Mouse (Mus musculus): ENCODE measurements around the gene Nck2. TPM values are rescaled to one million over a fixed set of nuclear protein-coding genes. Genes with fewer than 3 reads are reported as not detected.
A peak's percentile ranks its signal among the peaks of the same experiment; 100 is the strongest.

Nck2 gene
- polyA plus RNA-seq, 1 experiment from 2014 or later = 23.4 TPM

DNA sequence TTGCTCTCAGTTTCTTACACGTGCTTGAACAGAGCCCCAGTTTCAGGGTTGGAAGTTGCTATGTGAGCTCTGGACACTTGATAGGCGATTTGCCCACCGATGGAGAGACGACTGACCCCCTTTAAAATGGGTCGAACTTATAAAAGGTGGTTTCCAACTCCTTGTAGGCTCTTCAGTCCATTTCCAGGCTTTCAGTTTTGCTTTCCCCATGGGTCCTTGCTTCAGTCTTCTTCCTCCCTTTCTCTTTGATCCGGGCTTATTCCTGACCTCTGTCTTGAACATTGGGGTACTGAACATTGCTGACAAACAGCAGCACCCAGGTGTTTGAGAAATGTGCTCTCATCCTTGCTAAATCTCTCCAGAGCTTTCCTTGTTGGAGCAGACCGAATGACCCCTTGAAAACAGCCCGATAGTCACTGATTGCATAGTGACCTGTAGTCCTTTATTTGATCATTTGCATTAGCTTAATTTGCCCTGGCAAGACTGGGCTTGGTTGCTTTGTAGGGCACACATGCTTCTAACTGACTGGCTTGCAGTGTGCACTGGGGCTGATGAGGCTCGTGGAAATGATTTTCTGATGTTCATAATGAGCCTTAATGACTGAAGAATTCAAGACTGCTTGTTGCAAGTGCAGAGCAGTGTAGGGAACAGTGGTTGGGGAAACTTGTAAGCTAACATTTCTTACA is 3.4 kb downstream of the Nck2 start:
- no peak overlapping the region for H3K27ac ChIP-seq
- H3K36me3 ChIP-seq (ENCODE audit: inconsistent target) = no peaks in the 10 kb centered on the region
- H3K79me2 ChIP-seq (ENCODE audit: inconsistent target) = peaks cover 65% of the 10 kb centered on the region
- 58% methylated on average over 9 of the region's 9 CpGs for WGBS (ENCODE audit: missing documents)
- H3K4me3 ChIP-seq (ENCODE audit: inconsistent target) = peak overlapping the region; percentile 75; the same call in 1 of the 2 replicates

DNA sequence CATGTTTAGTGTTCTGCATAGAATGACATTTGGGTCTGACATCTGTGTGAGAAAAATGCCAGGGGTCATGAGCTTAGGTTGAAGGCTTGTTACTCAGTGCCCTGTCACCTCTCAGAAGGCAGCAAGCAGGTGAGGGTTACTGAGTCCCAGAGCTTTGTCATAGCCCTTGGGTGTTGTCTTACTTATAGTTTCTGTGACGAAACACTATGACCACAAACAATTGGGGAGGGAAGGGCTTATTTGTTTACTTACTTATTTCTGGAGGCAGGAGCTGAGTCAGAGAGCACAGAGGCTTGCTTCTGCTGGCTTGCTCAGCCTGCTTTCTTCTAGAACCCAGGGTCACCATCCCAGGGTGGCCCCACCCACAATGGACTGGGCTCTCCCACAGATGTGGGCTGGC is 6.4 kb downstream of the Nck2 start:
- WGBS (ENCODE audit: missing documents) = 75% methylated on average over 1 of the region's 1 CpGs
- peaks cover 95% of the 10 kb centered on the region for H3K79me2 ChIP-seq (ENCODE audit: inconsistent target)
- H3K27ac ChIP-seq = no peak overlapping the region
- H3K36me3 ChIP-seq (ENCODE audit: inconsistent target) = no peaks in the 10 kb centered on the region
- no peak overlapping the region for H3K4me3 ChIP-seq (ENCODE audit: inconsistent target)

GRCm38 (mm10) chr1:43453683-43454082 is 9.3 kb downstream of the Nck2 start:
- Histone ChIP-seq H3K27ac (no peak overlapping the region), H3K36me3 (ENCODE audit: inconsistent target) (no peaks in the 10 kb centered on the region), H3K79me2 (ENCODE audit: inconsistent target) (peaks cover 100% of the 10 kb centered on the region), H3K4me3 (ENCODE audit: inconsistent target) (no peak overlapping the region)
- 90% methylated on average over 3 of the region's 3 CpGs for WGBS (ENCODE audit: missing documents)

DNA sequence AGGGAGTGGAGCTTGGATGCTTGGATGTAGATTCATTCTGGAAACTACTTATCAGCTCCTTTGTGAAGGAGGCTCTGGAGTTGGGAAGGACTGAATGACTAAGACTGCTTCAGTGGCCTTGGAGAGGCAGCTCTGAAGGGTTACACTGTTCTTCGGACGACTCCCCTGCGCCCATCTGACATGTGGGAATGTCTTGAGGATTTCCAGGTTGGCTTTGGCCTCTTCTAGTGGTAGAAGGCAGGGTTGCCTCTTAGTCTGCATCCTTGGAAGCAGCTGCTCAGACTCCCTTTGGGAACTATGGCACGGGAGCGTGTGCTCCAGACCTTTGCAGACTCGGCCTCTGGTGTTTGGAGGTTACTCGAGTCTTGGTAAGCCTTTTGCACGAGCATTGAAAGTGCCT is 10.4 kb downstream of the Nck2 start:
- WGBS (ENCODE audit: missing documents) = 98% methylated on average over 6 of the region's 8 CpGs
- no peaks in the 10 kb centered on the region for H3K36me3 ChIP-seq (ENCODE audit: inconsistent target)
- peaks cover 100% of the 10 kb centered on the region for H3K79me2 ChIP-seq (ENCODE audit: inconsistent target)
- H3K27ac ChIP-seq = no peak overlapping the region
- H3K4me3 ChIP-seq (ENCODE audit: inconsistent target) = no peak overlapping the region

DNA sequence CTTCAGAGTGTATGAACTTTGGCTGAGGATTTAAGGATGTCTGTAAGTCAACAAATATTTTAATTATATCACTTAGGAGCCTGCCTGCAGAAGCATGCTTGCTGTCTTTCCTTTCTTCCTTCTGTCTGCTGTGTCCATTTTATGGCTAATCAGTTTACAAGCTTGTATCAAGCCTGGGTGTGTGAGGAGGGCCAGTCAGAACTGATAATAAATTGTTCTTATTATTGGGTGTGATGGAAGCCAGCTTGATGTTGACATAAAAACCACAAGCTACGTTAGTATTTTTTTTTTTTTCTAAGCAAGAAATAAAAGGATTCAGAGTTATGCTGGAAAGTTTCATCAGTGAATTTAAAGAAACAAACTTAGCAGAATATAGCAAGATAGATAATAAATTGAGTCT is 10.8 kb downstream of the Nck2 start:
- Histone ChIP-seq H3K27ac (no peak overlapping the region), H3K36me3 (ENCODE audit: inconsistent target) (no peaks in the 10 kb centered on the region), H3K79me2 (ENCODE audit: inconsistent target) (peaks cover 100% of the 10 kb centered on the region), H3K4me3 (ENCODE audit: inconsistent target) (no peak overlapping the region)
- WGBS (ENCODE audit: missing documents) = 33% methylated on average over 1 of the region's 1 CpGs

DNA sequence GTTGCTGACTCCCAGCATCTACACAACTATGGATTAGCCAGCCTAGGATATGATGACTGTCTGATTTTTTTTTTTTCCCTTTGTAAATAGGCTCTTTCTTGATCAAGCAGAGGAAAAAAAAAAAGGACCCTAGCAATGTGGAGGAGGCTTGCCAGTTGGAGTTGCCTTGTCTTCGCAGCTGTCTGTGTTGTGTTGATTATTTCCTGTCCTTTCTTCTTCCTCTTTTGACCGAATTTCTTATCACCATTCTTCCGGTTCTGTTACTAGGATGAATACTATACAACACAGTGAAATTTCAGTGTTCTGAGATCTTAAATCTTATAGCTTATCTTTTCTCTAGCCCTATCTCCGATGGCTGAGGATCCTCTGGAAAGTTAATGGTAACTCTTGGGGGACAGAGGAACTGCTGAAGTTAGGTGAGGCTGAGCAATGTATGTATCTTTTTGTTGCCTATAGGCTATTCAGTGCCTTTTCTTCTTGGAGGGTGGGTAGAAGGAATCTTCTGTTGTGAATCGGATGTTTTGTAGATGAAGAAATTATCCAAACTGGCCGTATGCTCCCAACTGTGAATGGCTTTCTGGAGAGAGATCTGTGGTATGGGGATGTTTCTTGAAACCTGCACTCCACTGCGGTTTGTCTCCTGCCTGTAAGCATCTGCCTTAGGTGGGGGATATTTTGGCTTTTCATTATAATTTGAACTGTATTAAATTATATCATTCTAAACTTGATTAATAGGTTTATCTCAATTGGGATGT is 12.8 kb downstream of the Nck2 start:
- Histone ChIP-seq H3K27ac (no peak overlapping the region), H3K79me2 (ENCODE audit: inconsistent target) (peaks cover 100% of the 10 kb centered on the region), H3K4me3 (ENCODE audit: inconsistent target) (no peak overlapping the region), H3K36me3 (ENCODE audit: inconsistent target) (no peaks in the 10 kb centered on the region; the same call in 1 of the 2 replicates)
- 69% methylated on average over 5 of the region's 7 CpGs for WGBS (ENCODE audit: missing documents)

DNA sequence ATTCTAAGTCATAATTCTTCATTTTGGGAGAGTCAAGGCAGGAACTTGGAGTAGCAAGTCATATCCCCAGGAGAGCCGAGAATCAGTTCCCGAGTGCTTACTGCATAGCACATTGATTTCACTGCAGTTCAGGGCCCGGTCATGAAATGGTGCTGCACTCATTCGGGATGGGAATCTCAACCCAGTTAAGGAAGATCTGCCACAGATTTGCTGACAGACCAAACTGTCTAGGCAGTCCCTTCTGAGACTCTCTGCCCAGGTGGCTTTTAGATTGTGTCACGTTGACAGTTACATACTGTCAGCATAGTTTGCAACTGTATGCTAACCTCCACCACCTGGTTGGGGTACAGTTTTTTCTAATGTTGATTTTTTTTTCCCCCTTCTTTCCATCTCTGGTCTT is 16.1 kb downstream of the Nck2 start:
- Histone ChIP-seq H3K4me3 (ENCODE audit: inconsistent target) (no peak overlapping the region), H3K36me3 (ENCODE audit: inconsistent target) (no peaks in the 10 kb centered on the region; the same call in 1 of the 2 replicates), H3K27ac (no peak overlapping the region), H3K79me2 (ENCODE audit: inconsistent target) (peaks cover 93% of the 10 kb centered on the region)
- 94% methylated on average over 5 of the region's 5 CpGs for WGBS (ENCODE audit: missing documents)

- Histone ChIP-seq H3K79me2 (ENCODE audit: inconsistent target) (peaks cover 92% of the 10 kb centered on the region), H3K27ac (peak overlapping the region; percentile 87), H3K36me3 (ENCODE audit: inconsistent target) (no peaks in the 10 kb centered on the region; the same call in 1 of the 2 replicates), H3K4me3 (ENCODE audit: inconsistent target) (no peak overlapping the region)
- 13% methylated on average over 4 of the region's 4 CpGs for WGBS (ENCODE audit: missing documents)
Measured at GRCm38 (mm10) chr1:43462666-43463065, 18.3 kb downstream of the Nck2 start.

DNA sequence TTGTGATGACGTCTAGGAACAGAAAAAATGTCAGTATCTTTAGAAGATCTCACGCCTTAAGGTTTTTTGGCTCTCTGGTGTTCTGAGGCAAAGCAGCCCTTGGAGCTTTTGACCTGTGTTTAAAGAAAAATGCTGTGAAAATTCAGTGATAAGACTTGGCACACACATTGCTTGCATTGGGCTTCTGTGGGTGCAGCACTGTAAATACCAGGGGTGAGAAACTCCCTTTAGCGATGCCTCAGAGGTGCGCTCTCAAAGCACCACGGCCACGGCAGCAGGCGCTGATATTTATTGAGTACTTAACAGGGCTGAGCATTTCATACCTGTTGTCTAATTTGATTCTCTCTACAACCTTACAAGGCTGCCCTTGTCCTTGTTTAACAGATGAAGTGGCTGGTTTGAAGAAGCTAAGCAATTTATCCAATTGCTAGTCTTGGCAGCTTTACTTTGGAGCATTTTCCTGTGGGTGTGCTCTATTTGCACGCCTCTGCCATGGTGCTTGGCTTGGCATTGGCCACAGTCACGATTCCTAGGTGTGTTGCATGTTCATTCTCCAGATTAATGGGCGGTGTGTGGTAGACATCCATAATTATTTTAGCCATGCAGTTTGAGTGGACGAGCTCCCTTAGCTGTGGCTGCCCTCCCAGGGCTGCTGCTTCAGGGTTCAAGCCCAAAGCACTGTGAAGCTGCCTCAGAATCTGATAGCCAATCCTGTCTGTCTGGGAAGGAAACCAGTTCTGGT is 19.7 kb downstream of the Nck2 start:
- 94% methylated on average over 11 of the region's 11 CpGs for WGBS (ENCODE audit: missing documents)
- Histone ChIP-seq H3K79me2 (ENCODE audit: inconsistent target) (peaks cover 92% of the 10 kb centered on the region), H3K36me3 (ENCODE audit: inconsistent target) (no peaks in the 10 kb centered on the region; the same call in 1 of the 2 replicates), H3K4me3 (ENCODE audit: inconsistent target) (no peak overlapping the region), H3K27ac (peak overlapping the region; percentile 87)

- Histone ChIP-seq H3K4me3 (ENCODE audit: inconsistent target) (no peak overlapping the region), H3K27ac (peak overlapping the region; percentile 87), H3K36me3 (ENCODE audit: inconsistent target) (no peaks in the 10 kb centered on the region; the same call in 1 of the 2 replicates), H3K79me2 (ENCODE audit: inconsistent target) (peaks cover 92% of the 10 kb centered on the region)
Measured at GRCm38 (mm10) chr1:43464976-43465375, 20.6 kb downstream of the Nck2 start.

DNA sequence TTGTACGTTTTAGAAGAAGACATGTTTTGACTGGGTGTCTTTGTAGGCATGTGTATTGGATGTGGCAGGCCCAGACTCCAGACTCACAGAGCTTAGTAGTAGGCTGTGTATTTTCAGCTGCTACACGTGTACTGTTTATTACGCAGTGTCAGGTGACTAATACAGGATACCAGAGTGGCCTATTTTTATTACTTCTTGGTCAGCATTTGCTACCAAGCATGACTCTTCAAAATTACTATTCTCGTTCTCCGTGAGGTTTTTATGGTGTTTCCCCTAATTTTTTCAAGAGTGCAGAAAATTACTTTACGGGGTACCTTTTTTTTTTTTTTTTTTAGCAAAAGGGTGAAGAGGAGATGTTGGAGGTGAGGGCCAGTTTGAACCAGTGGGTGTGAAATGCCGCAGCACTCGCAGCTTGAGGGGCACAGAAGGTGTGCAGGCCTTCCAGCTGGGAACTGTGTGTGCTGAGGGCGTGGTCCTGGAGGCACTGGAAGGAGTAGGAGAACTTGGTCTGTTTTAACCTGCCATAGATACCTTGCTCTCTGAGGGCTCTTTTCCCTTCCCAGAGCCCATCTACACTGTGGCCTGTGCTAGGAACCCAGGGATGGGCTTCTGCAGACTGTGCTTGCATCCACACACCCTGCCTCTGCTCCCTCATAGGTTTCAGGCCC is 21.7 kb downstream of the Nck2 start:
- Histone ChIP-seq H3K27ac (peak overlapping the region; percentile 87), H3K79me2 (ENCODE audit: inconsistent target) (peaks cover 92% of the 10 kb centered on the region), H3K4me3 (ENCODE audit: inconsistent target) (no peak overlapping the region), H3K36me3 (ENCODE audit: inconsistent target) (no peaks in the 10 kb centered on the region; the same call in 1 of the 2 replicates)
- 22% methylated on average over 9 of the region's 9 CpGs for WGBS (ENCODE audit: missing documents)

DNA sequence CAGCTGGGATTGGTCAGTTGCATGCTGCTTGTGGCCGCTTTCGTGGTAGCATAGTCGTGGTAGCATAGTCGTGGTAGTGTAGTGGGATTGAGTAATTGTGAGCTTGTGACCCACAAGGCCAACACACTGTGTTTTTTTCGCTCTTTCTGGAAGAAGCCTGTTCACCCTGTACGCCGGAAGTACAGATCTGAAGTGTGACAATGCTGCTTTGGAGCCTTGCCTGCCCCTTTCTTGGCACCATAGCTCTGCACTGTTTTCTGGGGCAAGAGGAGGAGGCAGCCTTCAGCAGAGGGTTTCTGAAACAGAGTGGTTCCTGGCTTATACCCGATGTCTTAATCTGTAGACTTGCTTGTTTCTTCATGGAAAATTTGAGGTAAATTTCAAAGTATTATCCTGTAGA is 23.3 kb downstream of the Nck2 start:
- WGBS (ENCODE audit: missing documents) = 48% methylated on average over 8 of the region's 8 CpGs

DNA sequence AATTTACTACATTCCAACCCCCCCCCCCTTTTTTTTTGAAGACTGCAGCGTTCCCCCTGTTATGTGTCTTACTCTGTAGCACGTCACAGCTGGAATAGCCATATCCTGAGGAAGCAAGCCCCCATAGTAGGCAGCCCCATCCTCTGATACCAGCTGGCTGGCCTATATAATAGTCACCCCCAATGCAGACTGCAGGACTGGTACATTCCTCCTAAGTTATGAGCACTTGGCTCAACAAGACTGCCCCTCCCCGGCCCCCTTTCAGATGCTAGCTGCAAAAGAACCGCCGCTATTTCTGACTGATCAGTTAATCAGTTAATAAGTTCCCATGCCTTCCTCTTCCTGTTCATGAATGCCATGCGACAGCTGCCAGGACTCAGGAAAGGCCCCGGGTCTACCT is 23.8 kb downstream of the Nck2 start:
- Histone ChIP-seq H3K4me3 (ENCODE audit: inconsistent target) (no peak overlapping the region), H3K79me2 (ENCODE audit: inconsistent target) (peaks cover 99% of the 10 kb centered on the region), H3K27ac (no peak overlapping the region), H3K36me3 (ENCODE audit: inconsistent target) (no peaks in the 10 kb centered on the region)
- WGBS (ENCODE audit: missing documents) = 43% methylated on average over 6 of the region's 7 CpGs

More for the DNA sequence above, 23.3 kb downstream of the Nck2 start:
- H3K27ac ChIP-seq = peak overlapping the region; percentile 87
- H3K79me2 ChIP-seq (ENCODE audit: inconsistent target) = peaks cover 96% of the 10 kb centered on the region
- H3K36me3 ChIP-seq (ENCODE audit: inconsistent target) = no peaks in the 10 kb centered on the region
- H3K4me3 ChIP-seq (ENCODE audit: inconsistent target) = no peak overlapping the region

DNA sequence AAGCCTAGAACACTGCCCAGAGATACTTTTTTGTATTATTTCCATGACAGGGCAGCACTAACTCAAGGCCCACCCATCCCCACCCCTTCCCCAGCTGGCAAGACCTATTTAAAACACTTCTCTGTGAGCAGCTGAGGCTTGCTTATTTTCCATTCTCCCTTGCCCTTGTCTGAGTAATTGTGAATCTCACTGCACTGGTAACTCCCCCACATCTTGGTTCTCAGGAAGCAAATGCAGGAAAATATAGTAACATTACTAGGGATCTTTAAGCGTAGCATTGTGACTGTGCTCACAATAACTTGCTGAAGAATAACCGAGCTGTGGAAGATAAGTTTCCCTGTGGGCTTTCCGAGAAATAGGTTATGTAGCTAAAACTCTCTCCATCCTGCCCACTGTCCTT is 24.6 kb downstream of the Nck2 start:
- Histone ChIP-seq H3K4me3 (ENCODE audit: inconsistent target) (no peak overlapping the region), H3K79me2 (ENCODE audit: inconsistent target) (peaks cover 95% of the 10 kb centered on the region), H3K27ac (no peak overlapping the region), H3K36me3 (ENCODE audit: inconsistent target) (no peaks in the 10 kb centered on the region)
- 95% methylated on average over 3 of the region's 3 CpGs for WGBS (ENCODE audit: missing documents)
